Comparison of ENCODE assay signal across 24 mouse cellular contexts in the genomic region with DNA sequence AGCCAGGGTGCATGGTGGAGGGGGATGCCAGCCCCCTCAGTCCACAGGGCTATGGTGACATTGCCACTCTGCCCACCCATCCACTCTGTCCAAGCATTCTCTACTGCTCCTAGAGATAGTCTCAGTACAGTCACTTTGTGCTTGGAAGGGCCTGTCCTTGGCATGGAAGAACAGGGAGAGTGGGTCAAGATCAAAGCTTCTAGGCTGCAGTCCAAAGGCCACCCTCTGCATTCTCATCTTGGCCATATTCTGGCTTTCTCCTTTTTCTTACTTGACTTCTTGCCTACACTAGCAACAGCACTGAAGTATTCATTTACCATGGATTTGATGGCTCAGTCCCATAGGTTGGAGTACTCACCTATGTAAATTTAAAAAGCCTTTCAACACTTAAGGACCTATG. TPM values are rescaled to one million over a fixed set of nuclear protein-coding genes. Genes with fewer than 3 reads are reported as not detected.
DNase-seq lines count a peak whose midpoint lies in the region; ATAC-seq lines count a peak whose summit lies in the region.
"Had no signal": no experiment of that assay in that cellular context is flagged by ENCODE, and none has a peak within 500 bp of the region (broad histone marks: within the 10 kb centered on the region; RNA-seq: fewer than 3 reads in every experiment).

No protein-coding gene starts in this region.

- H3K4me1 ChIP-seq in liver, embryonic 12.5 days: no peaks in the 10 kb centered on the region
- H3K4me1 ChIP-seq: embryonic facial prominence, embryonic 10.5 days; embryonic facial prominence, embryonic 15.5 days; forebrain, embryonic 12.5 days; hindbrain, embryonic 10.5 days; limb, embryonic 12.5 days; lung, embryonic 15.5 days; midbrain, embryonic 10.5 days; midbrain, embryonic 15.5 days; neural tube, embryonic 15.5 days had no signal

- H3K36me3 ChIP-seq in liver, embryonic 12.5 days: no peaks in the 10 kb centered on the region
- H3K36me3 ChIP-seq: embryonic facial prominence, embryonic 10.5 days; embryonic facial prominence, embryonic 15.5 days; forebrain, embryonic 12.5 days; G1E; hindbrain, embryonic 10.5 days; limb, embryonic 12.5 days; lung, embryonic 15.5 days; midbrain, embryonic 10.5 days; midbrain, embryonic 15.5 days; neural tube, embryonic 15.5 days had no signal

- H3K4me3 ChIP-seq in liver, embryonic 12.5 days: no peak overlapping the region
- H3K4me3 ChIP-seq: embryonic facial prominence, embryonic 10.5 days; embryonic facial prominence, embryonic 15.5 days; forebrain, embryonic 12.5 days; hindbrain, embryonic 10.5 days; left cerebral cortex, adult 2 months; limb, embryonic 12.5 days; lung, embryonic 15.5 days; midbrain, embryonic 10.5 days; midbrain, embryonic 15.5 days; neural tube, embryonic 15.5 days had no signal

- no peaks in the 10 kb centered on the region for H3K27me3 ChIP-seq in liver, embryonic 12.5 days (replicated peaks)
- H3K27me3 ChIP-seq: embryonic facial prominence, embryonic 15.5 days; forebrain, embryonic 12.5 days; limb, embryonic 12.5 days; lung, embryonic 15.5 days; midbrain, embryonic 15.5 days; neural tube, embryonic 15.5 days had no signal

- no peak overlapping the region for H3K9ac ChIP-seq in liver, embryonic 12.5 days
- H3K9ac ChIP-seq: embryonic facial prominence, embryonic 15.5 days; forebrain, embryonic 12.5 days; forebrain, postnatal 0 days; limb, embryonic 12.5 days; lung, embryonic 15.5 days; midbrain, embryonic 15.5 days; neural tube, embryonic 15.5 days had no signal

- no peak overlapping the region for H3K4me2 ChIP-seq in liver, embryonic 12.5 days
- H3K4me2 ChIP-seq: embryonic facial prominence, embryonic 15.5 days; forebrain, embryonic 12.5 days; limb, embryonic 12.5 days; lung, embryonic 15.5 days; midbrain, embryonic 15.5 days; neural tube, embryonic 15.5 days had no signal

- ATAC-seq in liver, embryonic 12.5 days: no peak

- H3K9me3 ChIP-seq in liver, embryonic 12.5 days (replicated peaks): no peaks in the 10 kb centered on the region
- H3K9me3 ChIP-seq: embryonic facial prominence, embryonic 10.5 days; embryonic facial prominence, embryonic 15.5 days; forebrain, embryonic 12.5 days; G1E; hindbrain, embryonic 10.5 days; limb, embryonic 12.5 days; lung, embryonic 15.5 days; midbrain, embryonic 10.5 days; midbrain, embryonic 15.5 days; neural tube, embryonic 15.5 days had no signal

- DNase-seq in adrenal gland, adult (ENCODE audit: inconsistent age in 2 of 2, low spot score in 1 of 2): peak; percentile 60 to 80
- DNase-seq in adrenal gland, postnatal 25 days: no peak
- peak; percentile 70 for DNase-seq in kidney, adult 9 months
- no peak for DNase-seq in kidney, postnatal 4 days
- DNase-seq in adrenal gland, postnatal 36 days: peak; percentile 44 to 54
- no peak for DNase-seq in cerebellum, adult 18-20 months
- DNase-seq: gastrocnemius, postnatal 10 days had no signal

- H3K27ac ChIP-seq in liver, embryonic 12.5 days: no peak overlapping the region
- H3K27ac ChIP-seq: embryonic facial prominence, embryonic 10.5 days; embryonic facial prominence, embryonic 15.5 days; forebrain, embryonic 12.5 days; hindbrain, embryonic 10.5 days; left cerebral cortex, adult 2 months; limb, embryonic 12.5 days; lung, embryonic 15.5 days; midbrain, embryonic 10.5 days; midbrain, embryonic 15.5 days; neural tube, embryonic 15.5 days had no signal

RNA-seq across cellular contexts. Expression of a gene that starts 5.9 kb away (rescaled TPM):
- not detected in 2 replicates for total RNA-seq in adrenal gland, postnatal 25 days (2021)
- not detected for total RNA-seq in adrenal gland, postnatal 36 days (2021)
- polyA plus RNA-seq in liver, embryonic 12.5 days (2016; fragmentation: Nextera tagmentation; extraction: Ambion mirVana): 0.10 and 0.14 TPM in 2 replicates
- total RNA-seq: gastrocnemius, postnatal 10 days; heart, postnatal 14 days; liver, adult 2 months had no signal
- polyA plus RNA-seq: liver, adult 2 months had no signal

RNA-seq across cellular contexts. Expression of a gene that starts 40.0 kb away (rescaled TPM):
- not detected in 2 replicates for total RNA-seq in adrenal gland, postnatal 25 days (2021)
- under 1 TPM in 1 of 2 experiments, not detected in 1; 0.07 TPM for total RNA-seq in adrenal gland, postnatal 36 days (2021)
- 0.26 and 0.37 TPM in 2 replicates for polyA plus RNA-seq in liver, embryonic 12.5 days (2016; fragmentation: Nextera tagmentation; extraction: Ambion mirVana)
- polyA plus RNA-seq: G1E had no signal

RNA-seq across cellular contexts. Expression of a gene that starts 40.5 kb away (rescaled TPM):
- total RNA-seq in adrenal gland, postnatal 25 days (2021): not detected in 2 replicates
- under 1 TPM in 1 of 2 experiments, not detected in 1; 0.07 TPM for total RNA-seq in adrenal gland, postnatal 36 days (2021)
- 0.69 and 0.75 TPM in 2 replicates for polyA plus RNA-seq in liver, embryonic 12.5 days (2016; fragmentation: Nextera tagmentation; extraction: Ambion mirVana)
- total RNA-seq: heart, postnatal 14 days; liver, adult 2 months had no signal
- polyA plus RNA-seq: C2C12; G1E; heart, embryonic 14.5 days; limb, embryonic 12.5 days; liver, adult 2 months had no signal

Comparison
In these comparisons a context has a peak if more than half of its experiments do, and no peak if none do; other contexts are left out.
1. DNase-seq: peak in adrenal gland, adult (2 of 2), kidney, adult 9 months (single experiment) and adrenal gland, postnatal 36 days (2 of 2); none in adrenal gland, postnatal 25 days (single experiment), kidney, postnatal 4 days (0 of 2) and cerebellum, adult 18-20 months (0 of 2).